Mouse (Mus musculus) forebrain, postnatal 0 days (tissue): ENCODE measurements around the gene Olfr1209. TPM values are rescaled to one million over a fixed set of nuclear protein-coding genes. Genes with fewer than 3 reads are reported as not detected.

Experiments
- ATAC-seq: fragments of 200-750 bp; cut with Nextera tagmentation; 2 replicates; pipeline ENCODE4 v1.8.0; 2017; ENCODE audit warnings: mild to moderate bottlenecking, moderate library complexity
- DNase-seq: peaks from one replicate; pipeline ENCODE4 v3.0.0-alpha.2; 2015
- H3K27ac ChIP-seq: fragments of 300-500 bp; sonication (generic); 2 replicates; pipeline ENCODE4 v1.5.1; 2014; ENCODE audit warnings: low read depth, mild to moderate bottlenecking, antibody characterized with exemption, low read length, moderate library complexity, mixed read lengths
- H3K27me3 ChIP-seq: fragments of 300-500 bp; sonication (generic); 2 replicates; pipeline ENCODE4 v1.6.1; 2014; ENCODE audit warnings: mild to moderate bottlenecking, low read length, mixed read lengths; ENCODE audit not compliant: insufficient read depth
- H3K36me3 ChIP-seq: fragments of 300-500 bp; sonication (generic); 2 replicates; pipeline ENCODE4 v1.6.1; 2014; ENCODE audit warnings: mild to moderate bottlenecking, moderate library complexity; ENCODE audit not compliant: insufficient read depth
- H3K4me1 ChIP-seq: fragments of 300-500 bp; sonication (generic); 2 replicates; pipeline ENCODE4 v1.6.1; 2014; ENCODE audit warnings: antibody characterized with exemption; ENCODE audit not compliant: insufficient read depth
- H3K4me2 ChIP-seq: fragments of 300-500 bp; sonication (generic); 2 replicates; pipeline ENCODE4 v1.6.1; 2014; ENCODE audit warnings: low read depth, mild to moderate bottlenecking, moderate library complexity
- H3K4me3 ChIP-seq: fragments of 300-500 bp; sonication (generic); 2 replicates; pipeline ENCODE4 v1.5.1; 2014; ENCODE audit warnings: low read depth, low read length, mixed read lengths
- H3K9ac ChIP-seq: fragments of 300-500 bp; sonication (generic); 2 replicates; pipeline ENCODE4 v1.6.1; 2014; ENCODE audit warnings: mild to moderate bottlenecking
- H3K9me3 ChIP-seq: fragments of 300-500 bp; sonication (generic); 2 replicates; pipeline ENCODE4 v1.6.1; 2016; ENCODE audit warnings: low read length
- CTCF ChIP-seq: sonication (generic); IDR thresholded peaks from 2 replicates; pipeline ENCODE4 v1.5.1; 2016; ENCODE audit warnings: antibody characterized with exemption, control low read depth, low read depth
- WGBS: fragments of 180-500 bp; shearing (Covaris S2); extraction: QIAGEN DNeasy Blood & Tissue Kit; methylation state at CpG from one replicate; pipeline ENCODE4 v1.1.7; 2014; 5-methylcytosine and 5-hydroxymethylcytosine counted together
- polyA plus RNA-seq: library from polyadenylated mRNA; unstranded; fragments of >200 nt; fragmentation: Nextera tagmentation; extraction: Ambion mirVana; gene quantifications from 2 replicates; pipeline ENCODE4 v1.2.1, GENCODE M21; 2015
- total RNA-seq: library from RNA; depleted of rRNA; stranded (reverse); fragments of >200 nt; gene quantifications from 2 replicates; pipeline ENCODE4 v1.2.3, GENCODE M21; 2014; rRNA removed

The Olfr1209 gene
- total RNA-seq (not detected in 2 replicates), polyA plus RNA-seq (not detected in 2 replicates)

DNA sequence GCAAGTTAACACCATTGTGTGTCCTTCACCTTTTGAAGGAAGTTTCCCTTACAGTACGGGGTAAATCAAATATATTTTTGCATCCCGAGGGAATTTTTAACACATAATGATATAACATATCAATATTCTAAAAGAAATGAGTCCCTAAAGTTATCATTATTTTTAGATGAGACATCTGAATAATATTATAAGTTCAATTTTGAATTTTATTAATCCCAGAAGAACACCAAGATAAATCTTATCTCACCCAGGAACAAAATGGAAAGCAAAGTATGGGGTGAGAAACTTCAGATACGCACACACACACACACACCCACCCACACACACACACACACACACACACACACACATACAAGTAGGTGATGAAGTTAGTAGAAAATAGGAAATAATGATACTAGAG is at the start of gene Olfr1209:
Olfr1209 (minus strand) TSS at position 101 of the 400 bp plus-strand sequence.
- no peak for DNase-seq
- Histone ChIP-seq H3K27ac (no peak within 1 kb of the TSS), H3K4me3 (no peak within 1 kb of the TSS), H3K9ac (no peak within 1 kb of the TSS), H3K27me3 (no peaks in the 10 kb centered on the region), H3K9me3 (no peaks in the 10 kb centered on the region), H3K36me3 (no peaks in the 10 kb centered on the region), H3K4me1 (no peaks in the 10 kb centered on the region), H3K4me2 (no peak within 1 kb of the TSS)
- no peak for TF ChIP-seq CTCF
- WGBS: 97% methylated on average over 3 of the region's 3 CpGs
- no peak for ATAC-seq

DNA sequence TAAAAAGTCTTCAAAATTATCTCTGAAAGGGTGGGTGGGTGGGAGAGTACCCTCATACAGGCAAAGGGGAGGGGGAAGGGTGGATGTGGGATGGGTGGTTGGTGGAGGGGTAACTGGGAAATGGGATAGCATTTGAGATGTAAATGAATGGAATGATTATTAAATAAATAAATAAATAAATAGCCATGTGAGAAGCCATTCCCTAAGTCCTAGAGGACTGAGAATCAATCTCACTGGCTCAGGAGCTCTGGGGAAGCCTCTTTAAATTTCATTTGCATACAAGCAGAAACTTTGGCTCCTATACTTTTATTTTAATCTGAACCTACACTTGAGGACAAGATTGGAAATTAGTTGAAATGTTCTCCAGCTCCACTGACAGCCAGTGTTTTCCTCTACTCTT is 38.7 kb upstream of the Olfr1209 start, which contains the start of gene Olfr1212:
Olfr1212 (plus strand) TSS at position 301 of the 400 bp plus-strand sequence.
- Histone ChIP-seq H3K9ac (no peak within 1 kb of the TSS), H3K9me3 (no peaks in the 10 kb centered on the region), H3K27ac (no peak within 1 kb of the TSS), H3K36me3 (no peaks in the 10 kb centered on the region), H3K27me3 (no peaks in the 10 kb centered on the region), H3K4me2 (no peak within 1 kb of the TSS), H3K4me3 (no peak within 1 kb of the TSS), H3K4me1 (no peaks in the 10 kb centered on the region)
- DNase-seq (no peak), ATAC-seq (no peak)
- no peak for TF ChIP-seq CTCF

DNA sequence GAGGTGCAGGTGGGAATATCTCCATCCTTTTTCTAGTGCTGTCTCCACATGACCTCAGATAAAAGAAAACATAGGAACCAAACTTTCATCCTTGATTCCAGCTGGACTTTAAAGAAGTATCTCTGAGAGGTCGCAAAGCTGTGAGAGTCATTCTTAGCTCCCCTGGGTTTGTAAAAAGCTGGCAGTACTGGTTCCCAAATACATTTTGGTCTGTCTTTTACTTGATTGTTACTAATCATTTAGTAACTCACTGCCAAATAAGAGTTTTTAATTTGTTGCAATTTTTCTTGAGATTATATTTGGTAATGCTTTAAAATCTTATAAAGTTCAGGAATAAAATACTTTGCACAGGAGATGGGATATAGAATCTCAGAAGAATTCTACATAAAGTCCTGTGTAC is 23.1 kb upstream of the Olfr1209 start, which contains the start of gene Olfr1211:
Olfr1211 (minus strand) TSS at position 101 of the 400 bp plus-strand sequence.
- Histone ChIP-seq H3K27me3 (no peaks in the 10 kb centered on the region), H3K4me1 (no peaks in the 10 kb centered on the region), H3K4me3 (no peak within 1 kb of the TSS), H3K27ac (no peak within 1 kb of the TSS), H3K4me2 (no peak within 1 kb of the TSS), H3K36me3 (no peaks in the 10 kb centered on the region), H3K9me3 (no peaks in the 10 kb centered on the region), H3K9ac (no peak within 1 kb of the TSS)
- 84% methylated on average over 1 of the region's 1 CpGs for WGBS
- TF ChIP-seq CTCF: no peak
- no peak for DNase-seq
- no peak for ATAC-seq

DNA sequence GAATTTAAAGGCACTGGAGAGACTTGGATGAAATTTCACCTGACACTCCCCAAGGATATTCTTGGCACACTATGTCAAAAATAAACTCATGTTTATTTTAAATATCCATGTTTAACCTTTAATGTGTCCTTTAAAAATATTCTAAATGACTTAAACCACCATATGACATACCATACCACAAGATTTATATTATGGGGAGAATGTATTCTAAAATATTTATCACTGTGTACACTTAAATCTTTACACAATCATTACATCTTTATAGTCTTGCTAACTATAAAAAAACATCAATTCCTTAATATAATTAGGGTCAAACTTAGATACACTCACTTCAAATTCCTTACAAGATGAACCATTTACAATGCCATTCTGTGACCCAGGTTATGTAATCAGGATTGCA is 12.7 kb downstream of the Olfr1209 start, which contains the start of gene Olfr1208:
Olfr1208 (minus strand) TSS at position 101 of the 400 bp plus-strand sequence.
- no peak within 1 kb of the TSS for H3K4me3 ChIP-seq
- H3K9me3 ChIP-seq: no peaks in the 10 kb centered on the region
- no peak for TF ChIP-seq CTCF
- H3K27me3 ChIP-seq: no peaks in the 10 kb centered on the region
- H3K27ac ChIP-seq: no peak within 1 kb of the TSS
- H3K36me3 ChIP-seq: no peaks in the 10 kb centered on the region
- H3K4me2 ChIP-seq: no peak within 1 kb of the TSS
- H3K9ac ChIP-seq: no peak within 1 kb of the TSS
- no peak for ATAC-seq
- H3K4me1 ChIP-seq: no peaks in the 10 kb centered on the region
- DNase-seq: no peak

DNA sequence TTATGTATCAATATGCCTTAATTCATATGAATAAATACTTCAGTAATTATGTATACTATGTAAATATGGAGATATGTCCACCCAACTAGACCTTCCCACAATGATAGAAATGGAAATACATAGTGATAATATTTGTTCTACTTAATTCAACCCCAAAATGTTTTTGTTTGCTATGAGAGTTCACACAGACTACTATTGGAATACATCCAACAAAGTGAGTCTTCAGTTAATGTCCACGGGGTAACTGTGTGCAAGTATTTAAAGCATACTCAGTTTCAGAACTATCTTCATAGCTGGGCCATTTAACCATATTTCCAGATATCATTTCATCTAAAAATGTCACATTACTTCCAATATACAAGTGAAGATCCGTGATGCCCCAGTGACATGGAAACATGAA is 52.0 kb downstream of the Olfr1209 start, which contains the start of gene Olfr1206:
Olfr1206 (plus strand) TSS at position 301 of the 400 bp plus-strand sequence.
- Histone ChIP-seq H3K4me3 (no peak within 1 kb of the TSS), H3K9ac (no peak within 1 kb of the TSS), H3K9me3 (no peaks in the 10 kb centered on the region), H3K4me1 (no peaks in the 10 kb centered on the region), H3K27me3 (no peaks in the 10 kb centered on the region), H3K27ac (no peak within 1 kb of the TSS), H3K36me3 (no peaks in the 10 kb centered on the region), H3K4me2 (no peak within 1 kb of the TSS)
- TF ChIP-seq CTCF: no peak
- DNase-seq (no peak), ATAC-seq (no peak)
- 79% methylated on average over 2 of the region's 2 CpGs for WGBS

Other genes with a start within 250 kb of the Olfr1209 start
- gene Olfr1193, start 239.5 kb downstream of the Olfr1209 start, total RNA-seq: not detected in 2 replicates
- gene Olfr1193, start 239.5 kb downstream of the Olfr1209 start, polyA plus RNA-seq: not detected in 2 replicates
- not detected in 2 replicates for gene Olfr1195, start 226.0 kb downstream of the Olfr1209 start, total RNA-seq
- gene Olfr1195, start 226.0 kb downstream of the Olfr1209 start, polyA plus RNA-seq: not detected in 2 replicates
- not detected in 2 replicates for gene Olfr1196, start 210.6 kb downstream of the Olfr1209 start, total RNA-seq
- gene Olfr1196, start 210.6 kb downstream of the Olfr1209 start, polyA plus RNA-seq: not detected in 2 replicates
- gene Olfr1197, start 182.8 kb downstream of the Olfr1209 start, total RNA-seq: not detected in 2 replicates
- not detected in 2 replicates for gene Olfr1197, start 182.8 kb downstream of the Olfr1209 start, polyA plus RNA-seq
- gene Olfr1198, start 163.8 kb downstream of the Olfr1209 start, total RNA-seq: not detected in 2 replicates
- gene Olfr1198, start 163.8 kb downstream of the Olfr1209 start, polyA plus RNA-seq: not detected in 2 replicates
- gene Olfr1199, start 154.7 kb downstream of the Olfr1209 start, total RNA-seq: not detected in 2 replicates
- not detected in 2 replicates for gene Olfr1199, start 154.7 kb downstream of the Olfr1209 start, polyA plus RNA-seq
- gene Olfr1200, start 144.7 kb downstream of the Olfr1209 start, total RNA-seq: not detected in 2 replicates
- gene Olfr1200, start 144.7 kb downstream of the Olfr1209 start, polyA plus RNA-seq: not detected in 2 replicates
- not detected in 2 replicates for gene Olfr1201, start 122.1 kb downstream of the Olfr1209 start, total RNA-seq
- not detected in 2 replicates for gene Olfr1201, start 122.1 kb downstream of the Olfr1209 start, polyA plus RNA-seq
- not detected in 2 replicates for gene Olfr1202, start 100.7 kb downstream of the Olfr1209 start, total RNA-seq
- gene Olfr1202, start 100.7 kb downstream of the Olfr1209 start, polyA plus RNA-seq: not detected in 2 replicates
- not detected in 2 replicates for gene Olfr1205, start 85.4 kb downstream of the Olfr1209 start, total RNA-seq
- gene Olfr1205, start 85.4 kb downstream of the Olfr1209 start, polyA plus RNA-seq: not detected in 2 replicates
- not detected in 2 replicates for gene Olfr1204, start 65.9 kb downstream of the Olfr1209 start, total RNA-seq
- not detected in 2 replicates for gene Olfr1204, start 65.9 kb downstream of the Olfr1209 start, polyA plus RNA-seq
- not detected in 2 replicates for gene Olfr1206, start 51.9 kb downstream of the Olfr1209 start, total RNA-seq
- not detected in 2 replicates for gene Olfr1206, start 51.9 kb downstream of the Olfr1209 start, polyA plus RNA-seq
- gene Olfr1208, start 12.8 kb downstream of the Olfr1209 start, total RNA-seq: not detected in 2 replicates
- not detected in 2 replicates for gene Olfr1208, start 12.8 kb downstream of the Olfr1209 start, polyA plus RNA-seq
- gene Olfr1211, start 23.0 kb upstream of the Olfr1209 start, total RNA-seq: not detected in 2 replicates
- gene Olfr1211, start 23.0 kb upstream of the Olfr1209 start, polyA plus RNA-seq: not detected in 2 replicates
- not detected in 2 replicates for gene Olfr1212, start 38.8 kb upstream of the Olfr1209 start, total RNA-seq
- not detected in 2 replicates for gene Olfr1212, start 38.8 kb upstream of the Olfr1209 start, polyA plus RNA-seq
- not detected in 2 replicates for gene Gm13762, start 65.1 kb upstream of the Olfr1209 start, total RNA-seq
- gene Gm13762, start 65.1 kb upstream of the Olfr1209 start, polyA plus RNA-seq: not detected in 2 replicates
- not detected in 2 replicates for gene Olfr1214, start 77.5 kb upstream of the Olfr1209 start, total RNA-seq
- not detected in 2 replicates for gene Olfr1214, start 77.5 kb upstream of the Olfr1209 start, polyA plus RNA-seq
- not detected in 2 replicates for gene Olfr1215, start 91.8 kb upstream of the Olfr1209 start, total RNA-seq
- gene Olfr1215, start 91.8 kb upstream of the Olfr1209 start, polyA plus RNA-seq: not detected in 2 replicates
- not detected in 2 replicates for gene Olfr1216, start 103.2 kb upstream of the Olfr1209 start, total RNA-seq
- not detected in 2 replicates for gene Olfr1216, start 103.2 kb upstream of the Olfr1209 start, polyA plus RNA-seq
- gene Olfr1217, start 116.9 kb upstream of the Olfr1209 start, total RNA-seq: not detected in 2 replicates
- not detected in 2 replicates for gene Olfr1217, start 116.9 kb upstream of the Olfr1209 start, polyA plus RNA-seq
- gene Olfr1218, start 146.0 kb upstream of the Olfr1209 start, total RNA-seq: not detected in 2 replicates
- gene Olfr1218, start 146.0 kb upstream of the Olfr1209 start, polyA plus RNA-seq: not detected in 2 replicates
- not detected in 2 replicates for gene Olfr1219, start 168.4 kb upstream of the Olfr1209 start, total RNA-seq
- not detected in 2 replicates for gene Olfr1219, start 168.4 kb upstream of the Olfr1209 start, polyA plus RNA-seq
- not detected in 2 replicates for gene Olfr1220, start 191.7 kb upstream of the Olfr1209 start, total RNA-seq
- not detected in 2 replicates for gene Olfr1220, start 191.7 kb upstream of the Olfr1209 start, polyA plus RNA-seq
- not detected in 2 replicates for gene Olfr1221, start 202.1 kb upstream of the Olfr1209 start, total RNA-seq
- gene Olfr1221, start 202.1 kb upstream of the Olfr1209 start, polyA plus RNA-seq: not detected in 2 replicates
- gene Olfr1222, start 217.9 kb upstream of the Olfr1209 start, total RNA-seq: not detected in 2 replicates
- gene Olfr1222, start 217.9 kb upstream of the Olfr1209 start, polyA plus RNA-seq: not detected in 2 replicates
- not detected in 2 replicates for gene Olfr1223, start 236.4 kb upstream of the Olfr1209 start, total RNA-seq
- not detected in 2 replicates for gene Olfr1223, start 236.4 kb upstream of the Olfr1209 start, polyA plus RNA-seq
- not detected in 2 replicates for gene Olfr1224-ps1, start 248.9 kb upstream of the Olfr1209 start, total RNA-seq
- gene Olfr1224-ps1, start 248.9 kb upstream of the Olfr1209 start, polyA plus RNA-seq: not detected in 2 replicates